Mouse (Mus musculus) adrenal gland, postnatal 4 days (tissue): ENCODE measurements around the gene Cyfip1. TPM values are rescaled to one million over a fixed set of nuclear protein-coding genes. Genes with fewer than 3 reads are reported as not detected.

Experiments
- DNase-seq, 2 experiments: peaks; one replicate each; pipeline ENCODE4 v3.0.0; 2021 to 2022; ENCODE audit warnings: low spot score in 2 of 2, mixed read lengths in 2 of 2
- total RNA-seq, 2 experiments: library from RNA; stranded (reverse); gene quantifications; 2 replicates each; pipeline ENCODE4 v1.2.3; 2021

The Cyfip1 gene
- total RNA-seq, 2 experiments from 2014 or later: 89.4 to 98.2 TPM

- DNase-seq: no peak
Observed at GRCm38 (mm10) chr7:55935025-55935424, 93.5 kb downstream of the Cyfip1 start.

GRCm38 (mm10) chr7:55938341-55938740 is 96.8 kb downstream of the Cyfip1 start:
- no peak for DNase-seq

GRCm38 (mm10) chr7:55956054-55956453 is 114.5 kb downstream of the Cyfip1 start:
- DNase-seq: no peak

GRCm38 (mm10) chr7:55957178-55957577 is 115.6 kb downstream of the Cyfip1 start:
- no peak for DNase-seq

GRCm38 (mm10) chr7:55957916-55958315 is 116.4 kb downstream of the Cyfip1 start:
- no peak for DNase-seq

- DNase-seq: no peak
Observed at GRCm38 (mm10) chr7:55959801-55960200, 118.3 kb downstream of the Cyfip1 start.

GRCm38 (mm10) chr7:55960506-55960905 is 119.0 kb downstream of the Cyfip1 start:
- no peak for DNase-seq

- DNase-seq: peak; percentile 86 to 88
Observed at GRCm38 (mm10) chr7:55962004-55962908, 120.7 kb downstream of the Cyfip1 start, which contains the start of gene Nipa2. Nipa2 (minus strand) TSS chr7:55962476.

- no peak for DNase-seq
Observed at GRCm38 (mm10) chr7:55966866-55967460, 125.4 kb downstream of the Cyfip1 start.

GRCm38 (mm10) chr7:55968258-55968901 is 126.8 kb downstream of the Cyfip1 start:
- DNase-seq: no peak

GRCm38 (mm10) chr7:55969415-55969814 is 127.9 kb downstream of the Cyfip1 start:
- DNase-seq: no peak

- no peak for DNase-seq
Observed at GRCm38 (mm10) chr7:55974429-55974828, 132.9 kb downstream of the Cyfip1 start.

- no peak for DNase-seq
Observed at GRCm38 (mm10) chr7:55981511-55981910, 140.0 kb downstream of the Cyfip1 start.

Other genes starting within 250 kb of the Cyfip1 start
- gene Siglech, start 73.6 kb upstream of the Cyfip1 start, total RNA-seq: under 1 TPM in 1 of 2 experiments, not detected in 1; 0.28 TPM
- 10 to 100 TPM; 35.3 to 40.4 TPM for gene Tubgcp5, start 47.6 kb upstream of the Cyfip1 start, total RNA-seq
- 10 to 100 TPM; 52.9 to 54.2 TPM for gene Nipa2, start 120.7 kb downstream of the Cyfip1 start, total RNA-seq
- gene Nipa1, start 178.2 kb downstream of the Cyfip1 start, total RNA-seq: 1 to 10 TPM; 9.3 to 9.5 TPM
- 10 to 100 TPM; 45.0 to 49.7 TPM for gene Herc2, start 208.5 kb downstream of the Cyfip1 start, total RNA-seq